Mouse (Mus musculus): ENCODE results near the gene Gm45062. TPM values are rescaled to one million over a fixed set of nuclear protein-coding genes. Genes with fewer than 3 reads are reported as not detected.

Gm45062 gene
- polyA plus RNA-seq, 1 experiment from 2014 or later: 2.1 TPM

DNA sequence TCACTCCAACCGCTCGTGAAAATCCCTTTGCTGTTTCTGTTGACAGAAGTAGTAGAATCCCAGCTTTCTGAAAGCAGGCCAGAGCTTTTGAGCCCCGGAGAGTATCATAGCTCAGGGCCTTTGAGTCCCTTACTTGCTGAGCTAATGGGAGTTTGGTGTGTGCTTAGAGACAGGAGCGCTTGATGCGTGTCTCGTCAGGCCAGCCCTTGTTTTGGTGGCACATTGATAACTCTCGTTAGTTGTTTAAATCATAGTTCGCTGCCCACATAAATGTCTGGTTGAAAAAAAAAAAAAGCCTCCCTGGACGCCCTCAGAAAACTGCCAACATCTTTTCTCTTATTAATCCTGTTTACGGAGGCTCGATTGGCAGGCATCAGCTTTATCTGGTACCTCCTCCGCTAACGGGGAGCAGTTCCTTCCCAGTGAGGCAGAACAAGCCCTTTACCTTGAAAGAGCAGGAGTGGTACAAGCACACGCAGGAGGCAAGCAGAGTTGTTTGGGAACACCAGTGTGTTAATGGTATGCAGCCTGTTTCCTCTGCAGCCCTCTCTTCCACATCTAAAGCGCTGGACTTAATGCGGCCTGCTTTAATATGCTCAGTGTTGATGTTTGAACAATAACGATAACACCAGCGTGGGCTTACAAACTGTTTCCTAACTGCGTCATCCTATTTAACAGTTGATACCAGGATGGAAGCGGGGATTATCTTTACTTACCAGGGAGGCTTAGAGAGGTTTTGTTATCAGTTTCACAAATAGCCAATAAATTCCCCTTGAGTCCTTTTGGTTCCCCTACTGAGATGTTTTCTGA, 228.0 kb downstream of the Gm45062 start:
- no peak overlapping the region for H3K4me3 ChIP-seq (ENCODE audit: low read depth, low read length)
- TF ChIP-seq CTCF (IDR thresholded peaks at IDR 0.05) (no peak), EP300 (IDR thresholded peaks at IDR 0.05) (no peak)
- DNase-seq (ENCODE audit: low spot score) (no peak), ATAC-seq (no peak)
- no peak overlapping the region for H3K4me2 ChIP-seq (replicated peaks; ENCODE audit: low read depth, low read length)
- no peaks in the 10 kb centered on the region for H3K9me3 ChIP-seq (ENCODE audit: low read length)
- H3K4me1 ChIP-seq (ENCODE audit: insufficient read depth, low read depth, low read length): no peaks in the 10 kb centered on the region; the same call in 1 of the 2 replicates
- no peaks in the 10 kb centered on the region for H3K27me3 ChIP-seq (replicated peaks; ENCODE audit: insufficient read depth, low read length)
- H3K36me3 ChIP-seq (ENCODE audit: insufficient read depth, low read length): no peaks in the 10 kb centered on the region
- H3K27ac ChIP-seq (ENCODE audit: low read length): no peak overlapping the region
- 68% methylated on average over 20 of the region's 20 CpGs for WGBS
- no peak overlapping the region for H3K9ac ChIP-seq (replicated peaks; ENCODE audit: low read depth)

- ATAC-seq (no peak), DNase-seq (ENCODE audit: low spot score) (no peak)
- no peak overlapping the region for H3K4me2 ChIP-seq (replicated peaks; ENCODE audit: low read depth, low read length)
- H3K4me1 ChIP-seq (ENCODE audit: insufficient read depth, low read depth, low read length): no peaks in the 10 kb centered on the region; the same call in 1 of the 2 replicates
- H3K36me3 ChIP-seq (ENCODE audit: insufficient read depth, low read length): no peaks in the 10 kb centered on the region
- H3K27me3 ChIP-seq (replicated peaks; ENCODE audit: insufficient read depth, low read length): no peaks in the 10 kb centered on the region
- H3K4me3 ChIP-seq (ENCODE audit: low read depth, low read length): no peak overlapping the region
- H3K9ac ChIP-seq (replicated peaks; ENCODE audit: low read depth): no peak overlapping the region
- H3K27ac ChIP-seq (ENCODE audit: low read length): no peak overlapping the region
- 45% methylated on average over 5 of the region's 5 CpGs for WGBS
- TF ChIP-seq CTCF (IDR thresholded peaks at IDR 0.05): no peak
- TF ChIP-seq EP300 (IDR thresholded peaks at IDR 0.05): no peak
- no peaks in the 10 kb centered on the region for H3K9me3 ChIP-seq (ENCODE audit: low read length)
These were observed 229.0 kb downstream of the Gm45062 start for GRCm38 (mm10) chr6:8488249-8488648.

DNA sequence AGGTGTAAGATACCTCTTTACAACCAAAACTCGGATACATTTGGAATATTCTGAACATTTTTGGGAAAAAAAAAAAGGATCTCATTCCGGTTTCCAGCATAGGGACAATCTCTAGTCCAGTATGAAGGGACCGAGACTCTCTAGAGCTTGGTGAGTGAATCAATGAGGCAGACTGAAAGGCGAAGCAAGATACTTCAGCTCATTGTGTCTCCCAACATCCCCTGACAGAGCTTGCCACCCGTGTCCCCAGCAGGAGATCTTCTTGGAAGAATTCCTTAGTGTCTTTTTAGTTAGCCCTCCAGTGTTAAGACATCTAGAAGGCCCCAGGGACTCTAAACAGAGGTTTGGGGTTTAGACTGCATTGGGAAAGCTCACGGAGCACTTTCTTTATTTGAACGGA, 230.0 kb downstream of the Gm45062 start:
- Histone ChIP-seq H3K9me3 (ENCODE audit: low read length) (no peaks in the 10 kb centered on the region), H3K4me1 (ENCODE audit: insufficient read depth, low read depth, low read length) (no peaks in the 10 kb centered on the region; the same call in 1 of the 2 replicates), H3K4me3 (ENCODE audit: low read depth, low read length) (no peak overlapping the region), H3K4me2 (replicated peaks; ENCODE audit: low read depth, low read length) (no peak overlapping the region), H3K27ac (ENCODE audit: low read length) (no peak overlapping the region), H3K27me3 (replicated peaks; ENCODE audit: insufficient read depth, low read length) (no peaks in the 10 kb centered on the region), H3K9ac (replicated peaks; ENCODE audit: low read depth) (no peak overlapping the region), H3K36me3 (ENCODE audit: insufficient read depth, low read length) (no peaks in the 10 kb centered on the region)
- ATAC-seq (no peak), DNase-seq (ENCODE audit: low spot score) (no peak)
- WGBS: 82% methylated on average over 7 of the region's 7 CpGs
- TF ChIP-seq CTCF (IDR thresholded peaks at IDR 0.05) (no peak), EP300 (IDR thresholded peaks at IDR 0.05) (no peak)

DNA sequence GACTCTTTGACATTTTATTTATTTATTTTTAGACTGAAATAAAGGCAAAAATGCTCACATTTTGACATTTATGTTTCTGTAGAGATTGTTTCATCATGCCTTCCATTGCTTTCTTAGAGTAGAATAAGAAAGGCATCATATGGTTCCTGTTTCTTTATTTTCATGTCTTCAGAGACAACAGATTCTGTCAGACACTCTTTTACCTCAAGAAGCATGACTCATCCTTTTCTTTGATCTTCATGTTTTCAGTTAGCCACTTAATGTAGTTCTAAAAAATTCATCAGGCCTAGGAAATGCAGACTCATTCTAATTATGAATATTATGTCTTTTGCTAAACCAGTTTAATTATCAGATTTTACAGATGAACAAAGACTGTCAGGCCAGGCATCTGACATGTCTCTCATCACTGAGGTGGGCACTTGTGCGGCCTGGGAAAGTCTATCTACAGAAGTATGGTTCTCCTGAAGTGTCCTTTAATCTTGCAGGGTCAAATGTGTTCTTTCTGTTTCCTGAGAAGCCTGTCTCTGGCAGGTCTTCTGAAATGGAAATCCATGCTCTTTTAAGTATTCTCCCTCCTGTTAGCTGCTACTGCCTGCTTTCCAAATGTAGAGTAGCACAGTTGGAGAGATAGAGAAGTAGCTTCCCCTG, 230.8 kb downstream of the Gm45062 start:
- WGBS: 73% methylated on average over 1 of the region's 1 CpGs
- H3K9me3 ChIP-seq (ENCODE audit: low read length): no peaks in the 10 kb centered on the region
- DNase-seq (ENCODE audit: low spot score): no peak

DNA sequence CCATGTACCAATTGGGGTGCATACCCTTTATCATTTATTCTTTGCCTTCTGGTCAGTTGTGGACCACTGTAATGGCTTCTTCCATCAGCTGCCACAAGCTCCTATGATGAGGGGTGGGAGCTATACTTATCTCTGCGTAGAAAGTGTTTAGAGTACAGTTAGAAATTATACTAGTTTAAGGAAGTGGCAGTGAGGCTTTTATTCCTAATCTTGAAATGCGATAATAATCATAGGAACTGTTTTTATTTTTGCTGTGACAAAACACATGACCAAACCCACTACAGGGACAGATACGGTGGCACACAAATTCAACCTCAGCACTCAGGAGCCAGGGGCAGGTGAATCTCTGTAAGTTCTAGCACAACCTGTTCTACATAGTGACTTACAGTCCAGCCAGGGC, 233.0 kb downstream of the Gm45062 start:
- no peak overlapping the region for H3K4me3 ChIP-seq (ENCODE audit: low read depth, low read length)
- H3K36me3 ChIP-seq (ENCODE audit: insufficient read depth, low read length): no peaks in the 10 kb centered on the region
- H3K27ac ChIP-seq (ENCODE audit: low read length): no peak overlapping the region
- 88% methylated on average over 3 of the region's 3 CpGs for WGBS
- ATAC-seq: no peak
- no peaks in the 10 kb centered on the region for H3K27me3 ChIP-seq (replicated peaks; ENCODE audit: insufficient read depth, low read length)
- no peak overlapping the region for H3K9ac ChIP-seq (replicated peaks; ENCODE audit: low read depth)
- no peaks in the 10 kb centered on the region for H3K4me1 ChIP-seq (ENCODE audit: insufficient read depth, low read depth, low read length)
- no peak for TF ChIP-seq CTCF (IDR thresholded peaks at IDR 0.05)
- no peak for TF ChIP-seq EP300 (IDR thresholded peaks at IDR 0.05)
- no peak overlapping the region for H3K4me2 ChIP-seq (replicated peaks; ENCODE audit: low read depth, low read length)
- no peaks in the 10 kb centered on the region for H3K9me3 ChIP-seq (ENCODE audit: low read length)
- DNase-seq (ENCODE audit: low spot score): no peak

More for the DNA sequence above, 230.8 kb downstream of the Gm45062 start:
- no peak for TF ChIP-seq CTCF (IDR thresholded peaks at IDR 0.05)
- no peak for TF ChIP-seq EP300 (IDR thresholded peaks at IDR 0.05)
- Histone ChIP-seq H3K4me1 (ENCODE audit: insufficient read depth, low read depth, low read length) (no peaks in the 10 kb centered on the region; the same call in 1 of the 2 replicates), H3K36me3 (ENCODE audit: insufficient read depth, low read length) (no peaks in the 10 kb centered on the region), H3K4me2 (replicated peaks; ENCODE audit: low read depth, low read length) (no peak overlapping the region), H3K4me3 (ENCODE audit: low read depth, low read length) (no peak overlapping the region), H3K27ac (ENCODE audit: low read length) (no peak overlapping the region), H3K27me3 (replicated peaks; ENCODE audit: insufficient read depth, low read length) (no peaks in the 10 kb centered on the region), H3K9ac (replicated peaks; ENCODE audit: low read depth) (no peak overlapping the region)
- no peak for ATAC-seq

DNA sequence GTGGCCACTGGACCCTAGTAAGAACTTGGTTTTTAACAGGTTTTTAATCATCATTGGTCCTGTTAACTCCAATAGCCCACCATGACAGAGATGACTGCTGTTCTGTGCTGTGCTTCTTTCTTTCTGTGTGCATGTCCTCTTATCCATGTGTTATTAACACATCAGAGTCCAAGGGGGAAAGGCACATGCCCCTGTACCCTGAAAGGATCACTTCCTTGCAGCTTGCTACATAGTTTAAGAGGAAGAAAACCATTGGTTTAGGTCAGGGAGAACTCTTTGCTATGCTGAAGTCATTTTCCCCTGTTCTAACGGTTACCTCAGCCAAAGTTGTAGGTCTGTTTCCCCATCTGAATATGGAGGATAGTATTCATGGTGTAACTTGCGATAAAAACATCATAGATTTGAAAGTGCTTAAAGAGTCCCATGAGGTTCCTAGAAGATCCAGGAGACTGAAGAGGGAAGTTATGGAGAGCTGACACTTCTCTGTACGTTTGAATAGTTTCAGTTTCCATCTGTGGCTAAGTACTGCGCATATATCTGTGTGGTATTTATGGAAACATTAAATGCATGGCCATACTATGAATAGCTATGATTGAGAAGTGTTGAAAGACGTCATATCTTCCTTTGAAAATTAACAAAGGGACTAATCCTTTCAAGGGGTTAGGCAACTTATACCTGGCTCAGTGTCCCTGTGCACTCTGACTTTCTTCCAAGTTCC, 236.0 kb downstream of the Gm45062 start:
- Histone ChIP-seq H3K9ac (replicated peaks; ENCODE audit: low read depth) (no peak overlapping the region), H3K27ac (ENCODE audit: low read length) (no peak overlapping the region), H3K9me3 (ENCODE audit: low read length) (no peaks in the 10 kb centered on the region), H3K27me3 (replicated peaks; ENCODE audit: insufficient read depth, low read length) (no peaks in the 10 kb centered on the region), H3K4me2 (replicated peaks; ENCODE audit: low read depth, low read length) (no peak overlapping the region), H3K4me1 (ENCODE audit: insufficient read depth, low read depth, low read length) (no peaks in the 10 kb centered on the region), H3K4me3 (ENCODE audit: low read depth, low read length) (no peak overlapping the region), H3K36me3 (ENCODE audit: insufficient read depth, low read length) (no peaks in the 10 kb centered on the region)
- DNase-seq (ENCODE audit: low spot score) (no peak), ATAC-seq (peak; percentile 40)
- no peak for TF ChIP-seq CTCF (IDR thresholded peaks at IDR 0.05)
- no peak for TF ChIP-seq EP300 (IDR thresholded peaks at IDR 0.05)
- WGBS: 66% methylated on average over 5 of the region's 5 CpGs
